Mouse (Mus musculus): ENCODE results near the gene Inpp5e. TPM values are rescaled to one million over a fixed set of nuclear protein-coding genes. Genes with fewer than 3 reads are reported as not detected.

Inpp5e gene
- polyA plus RNA-seq, 1 experiment, result not detected

GRCm38 (mm10) chr2:26402265-26402664 is 6.7 kb downstream of the Inpp5e start:
- 81% methylated on average over 1 of the region's 1 CpGs for WGBS
- TF ChIP-seq CTCF (IDR thresholded peaks at IDR 0.05; ENCODE audit: insufficient read depth, low read depth, low read length) (no peak), POLR2A (IDR thresholded peaks at IDR 0.05; ENCODE audit: insufficient read depth, low read depth, low read length) (no peak)

GRCm38 (mm10) chr2:26401023-26401422 is 8.0 kb downstream of the Inpp5e start:
- H3K27ac ChIP-seq (ENCODE audit: insufficient read depth, low read depth, low read length), result no peak overlapping the region
- 90% methylated on average over 4 of the region's 4 CpGs for WGBS
- H3K4me3 ChIP-seq (ENCODE audit: insufficient read depth, low read depth, low read length), result no peak overlapping the region
- H3K4me1 ChIP-seq (ENCODE audit: control insufficient read depth, insufficient read depth, low read length), result peaks cover 8% of the 10 kb centered on the region
- no peak for TF ChIP-seq CTCF (IDR thresholded peaks at IDR 0.05; ENCODE audit: insufficient read depth, low read depth, low read length)

More at GRCm38 (mm10) chr2:26402265-26402664, 6.7 kb downstream of the Inpp5e start:
- H3K27ac ChIP-seq (ENCODE audit: insufficient read depth, low read depth, low read length), result no peak overlapping the region
- H3K4me1 ChIP-seq (ENCODE audit: control insufficient read depth, insufficient read depth, low read length), result peaks cover 16% of the 10 kb centered on the region
- H3K4me3 ChIP-seq (ENCODE audit: insufficient read depth, low read depth, low read length), result no peak overlapping the region

GRCm38 (mm10) chr2:26400296-26400695 is 8.7 kb downstream of the Inpp5e start:
- no peak overlapping the region for H3K4me3 ChIP-seq (ENCODE audit: insufficient read depth, low read depth, low read length)
- H3K4me1 ChIP-seq (ENCODE audit: control insufficient read depth, insufficient read depth, low read length), result peaks cover 6% of the 10 kb centered on the region
- no peak overlapping the region for H3K27ac ChIP-seq (ENCODE audit: insufficient read depth, low read depth, low read length)
- TF ChIP-seq CTCF (IDR thresholded peaks at IDR 0.05; ENCODE audit: insufficient read depth, low read depth, low read length), result no peak
- TF ChIP-seq POLR2A (IDR thresholded peaks at IDR 0.05; ENCODE audit: insufficient read depth, low read depth, low read length), result no peak
- 92% methylated on average over 5 of the region's 5 CpGs for WGBS

GRCm38 (mm10) chr2:26399647-26400046 is 9.4 kb downstream of the Inpp5e start:
- 79% methylated on average over 5 of the region's 5 CpGs for WGBS
- Histone ChIP-seq H3K27ac (ENCODE audit: insufficient read depth, low read depth, low read length) (no peak overlapping the region), H3K4me3 (ENCODE audit: insufficient read depth, low read depth, low read length) (no peak overlapping the region), H3K4me1 (ENCODE audit: control insufficient read depth, insufficient read depth, low read length) (peaks cover 6% of the 10 kb centered on the region)
- TF ChIP-seq POLR2A (IDR thresholded peaks at IDR 0.05; ENCODE audit: insufficient read depth, low read depth, low read length) (no peak), CTCF (IDR thresholded peaks at IDR 0.05; ENCODE audit: insufficient read depth, low read depth, low read length) (no peak)

DNA sequence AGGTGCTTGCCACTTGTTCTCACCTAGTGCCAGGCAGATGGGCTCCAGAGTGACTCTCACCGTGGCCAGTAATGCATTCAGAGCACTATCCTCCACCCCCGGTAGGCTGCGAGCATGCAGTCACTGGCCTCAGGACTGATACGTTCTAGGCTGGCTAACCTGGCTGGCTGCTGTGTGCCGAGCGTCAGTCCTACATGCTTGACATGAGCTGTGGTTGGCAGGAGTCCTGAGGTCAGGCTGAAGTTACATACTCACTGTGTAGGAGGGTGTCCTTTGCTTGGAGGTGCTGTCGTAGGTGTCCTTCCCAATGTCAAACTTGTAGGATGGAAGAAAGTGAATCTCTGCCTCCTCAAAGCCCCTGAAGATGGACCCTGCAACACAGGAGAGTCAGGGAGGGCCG is 10.0 kb downstream of the Inpp5e start:
- H3K4me1 ChIP-seq (ENCODE audit: control insufficient read depth, insufficient read depth, low read length), result peaks cover 6% of the 10 kb centered on the region
- 80% methylated on average over 8 of the region's 8 CpGs for WGBS
- H3K4me3 ChIP-seq (ENCODE audit: insufficient read depth, low read depth, low read length), result no peak overlapping the region
- TF ChIP-seq POLR2A (IDR thresholded peaks at IDR 0.05; ENCODE audit: insufficient read depth, low read depth, low read length) (no peak), CTCF (IDR thresholded peaks at IDR 0.05; ENCODE audit: insufficient read depth, low read depth, low read length) (no peak)
- no peak overlapping the region for H3K27ac ChIP-seq (ENCODE audit: insufficient read depth, low read depth, low read length)

DNA sequence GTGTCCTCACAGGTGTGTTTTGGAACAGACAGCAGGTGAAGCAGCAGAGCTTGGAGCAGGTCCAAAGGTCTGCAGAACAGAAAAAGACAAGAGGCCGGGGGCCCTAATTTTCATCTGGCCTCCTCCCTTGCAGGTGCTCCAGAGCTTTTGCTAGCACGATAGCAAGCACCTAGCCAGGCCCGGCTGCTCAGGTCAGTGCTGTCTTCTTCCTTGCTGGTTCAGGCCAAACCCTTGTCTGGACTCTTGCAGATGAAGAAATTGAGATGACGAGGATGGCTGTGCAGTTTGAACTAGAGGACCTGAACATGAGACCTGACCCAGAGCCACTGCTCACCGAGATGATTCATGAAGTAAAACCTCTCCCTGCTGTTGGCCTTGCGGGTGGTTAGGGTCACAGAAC is 17.4 kb downstream of the Inpp5e start:
- H3K4me3 ChIP-seq (ENCODE audit: insufficient read depth, low read depth, low read length), result no peak overlapping the region
- 91% methylated on average over 6 of the region's 6 CpGs for WGBS
- no peak overlapping the region for H3K27ac ChIP-seq (ENCODE audit: insufficient read depth, low read depth, low read length)
- no peak for TF ChIP-seq CTCF (IDR thresholded peaks at IDR 0.05; ENCODE audit: insufficient read depth, low read depth, low read length)
- H3K4me1 ChIP-seq (ENCODE audit: control insufficient read depth, insufficient read depth, low read length), result peaks cover 15% of the 10 kb centered on the region

GRCm38 (mm10) chr2:26390954-26391353 is 18.0 kb downstream of the Inpp5e start:
- peaks cover 15% of the 10 kb centered on the region for H3K4me1 ChIP-seq (ENCODE audit: control insufficient read depth, insufficient read depth, low read length)
- TF ChIP-seq CTCF (IDR thresholded peaks at IDR 0.05; ENCODE audit: insufficient read depth, low read depth, low read length) (no peak), POLR2A (IDR thresholded peaks at IDR 0.05; ENCODE audit: insufficient read depth, low read depth, low read length) (no peak)
- WGBS, result 78% methylated on average over 3 of the region's 3 CpGs
- H3K4me3 ChIP-seq (ENCODE audit: insufficient read depth, low read depth, low read length), result no peak overlapping the region
- H3K27ac ChIP-seq (ENCODE audit: insufficient read depth, low read depth, low read length), result no peak overlapping the region

DNA sequence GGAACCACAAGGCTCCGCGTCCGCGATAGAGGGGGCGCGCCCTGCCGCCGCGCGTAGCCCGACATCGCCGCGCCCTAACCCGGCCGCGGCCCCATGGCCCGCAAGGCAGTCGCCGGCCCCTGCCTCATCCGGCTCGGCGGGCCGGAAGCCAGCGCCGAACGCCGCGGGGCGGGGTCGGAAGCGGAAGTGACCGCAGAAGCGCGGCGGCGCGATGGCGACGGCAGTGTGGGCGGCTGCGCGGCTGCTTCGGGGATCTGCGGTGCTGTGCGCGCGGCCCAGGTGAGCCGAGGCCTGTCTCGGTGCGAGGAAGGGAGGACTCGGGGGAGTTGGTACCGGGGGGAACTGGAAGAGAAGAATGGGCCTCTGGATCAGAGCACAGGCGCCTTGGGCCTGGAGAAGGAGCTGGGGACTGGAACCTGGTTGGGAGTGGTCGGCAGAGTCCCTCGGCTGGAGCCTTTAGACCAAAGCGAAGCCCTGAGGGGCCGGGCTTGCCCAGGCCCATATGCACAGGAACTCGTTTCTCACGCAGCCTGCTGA is 19.8 kb downstream of the Inpp5e start, which contains the start of the genes Entr1 and Pmpca:
Gene Entr1 (minus strand): TSS at position 163 of the 537 bp plus-strand sequence.
Gene Pmpca (plus strand): TSS at position 186 of the 537 bp plus-strand sequence.
- H3K4me1 ChIP-seq (ENCODE audit: control insufficient read depth, insufficient read depth, low read length), result peaks cover 15% of the 10 kb centered on the region
- under 1% methylated on average over 58 of the region's 60 CpGs for WGBS
- H3K4me3 ChIP-seq (ENCODE audit: insufficient read depth, low read depth, low read length), result peak within 1 kb of the TSS; percentile 73
- TF ChIP-seq POLR2A (IDR thresholded peaks at IDR 0.05; ENCODE audit: insufficient read depth, low read depth, low read length) (peak; percentile 87), CTCF (IDR thresholded peaks at IDR 0.05; ENCODE audit: insufficient read depth, low read depth, low read length) (no peak)
- H3K27ac ChIP-seq (ENCODE audit: insufficient read depth, low read depth, low read length), result no peak within 1 kb of the TSS

DNA sequence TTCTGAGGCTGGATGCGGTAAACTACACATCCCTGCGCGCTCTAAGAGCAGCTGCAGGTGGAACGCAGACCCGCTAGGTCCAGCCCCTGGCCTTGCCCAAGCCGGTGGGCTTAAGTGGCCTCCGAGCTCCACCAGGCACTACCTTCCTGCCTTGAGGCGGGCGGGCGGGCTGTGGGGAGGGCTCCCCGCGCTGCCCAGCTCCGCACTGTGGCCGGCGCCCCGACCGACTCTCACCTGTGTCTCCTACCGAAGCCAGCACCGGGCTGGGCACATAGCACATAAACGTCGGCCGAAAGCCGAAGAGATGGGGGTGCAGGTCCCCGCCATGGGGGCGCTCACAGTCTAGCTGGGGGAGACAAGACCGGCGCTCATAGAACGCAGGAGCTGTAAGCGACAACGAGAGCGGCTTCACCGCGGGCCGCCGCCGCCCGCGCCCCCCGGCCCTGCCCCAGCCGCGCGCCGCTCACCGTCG is 20.3 kb downstream of the Inpp5e start:
- Histone ChIP-seq H3K27ac (ENCODE audit: insufficient read depth, low read depth, low read length) (no peak overlapping the region), H3K4me1 (ENCODE audit: control insufficient read depth, insufficient read depth, low read length) (peaks cover 15% of the 10 kb centered on the region), H3K4me3 (ENCODE audit: insufficient read depth, low read depth, low read length) (peak overlapping the region; percentile 73)
- no peak for TF ChIP-seq POLR2A (IDR thresholded peaks at IDR 0.05; ENCODE audit: insufficient read depth, low read depth, low read length)
- TF ChIP-seq CTCF (IDR thresholded peaks at IDR 0.05; ENCODE audit: insufficient read depth, low read depth, low read length), result no peak
- WGBS, result under 1% methylated on average over 45 of the region's 45 CpGs
